Mouse (Mus musculus): ENCODE data around the gene Siva1.

- TF ChIP-seq CTCF (conservative IDR thresholded peaks at IDR 0.05; ENCODE audit: low read length): no peak
- no peak for TF ChIP-seq POU5F1 (IDR thresholded peaks at IDR 0.05; ENCODE audit: borderline replicate concordance, low read length)
- TF ChIP-seq NANOG (IDR thresholded peaks at IDR 0.05; ENCODE audit: borderline replicate concordance, low read length): no peak
Observed at GRCm38 (mm10) chr12:112599198-112599597, 45.3 kb upstream of the Siva1 start.

Data from E14TG2a.4 (cell line).